Mouse (Mus musculus): ENCODE measurements around the gene Zfp217.

- TF ChIP-seq EP300 (IDR thresholded peaks at IDR 0.05; ENCODE audit: low read depth): no peak
- no peak for TF ChIP-seq CTCF (IDR thresholded peaks at IDR 0.05; ENCODE audit: low read depth)
These were observed 5.4 kb downstream of the Zfp217 start for GRCm38 (mm10) chr2:170142542-170142941.

Measured in heart, postnatal 0 days (tissue).